Mouse (Mus musculus) spleen, embryonic (tissue): ENCODE measurements around the gene Fcor.

Experiments used
- CTCF ChIA-PET: fragments of 350-600 bp; sonication (Branson Sonifier 250); formaldehyde crosslinking; loops from one replicate; lab custom pipeline; 2022; lab: Charles Lee

Gene Fcor

GRCm38 (mm10) chr8:3676131-3676992, 4.2 kb upstream of the Fcor start, which contains the start of gene Trappc5:
TSS of gene Trappc5 (plus strand) at chr8:3676299.
- CTCF ChIA-PET = no interaction called here

- CTCF ChIA-PET = interaction anchor here (0.5 to 0.7 kb wide), 2 partner anchors 26 to 34 kb away, joined by 8 read pairs; no protein-coding TSS in a partner anchor
Observed at GRCm38 (mm10) chr8:3674671-3675070, 2.5 kb upstream of the Fcor start.

GRCm38 (mm10) chr8:3670388-3670787, 1.8 kb downstream of the Fcor start:
- CTCF ChIA-PET = interaction anchor here (1.0 kb wide), 1 partner anchor 111 kb away, joined by 3 read pairs; no protein-coding TSS in a partner anchor

- CTCF ChIA-PET = no interaction called here
Observed at GRCm38 (mm10) chr8:3665507-3665906, 6.7 kb downstream of the Fcor start, which contains the start of gene Mcemp1. TSS of gene Mcemp1 (plus strand) at chr8:3665754.

- CTCF ChIA-PET = interaction anchor here (0.6 to 1.1 kb wide), 3 partner anchors 32 to 594 kb away, joined by 3 to 4 read pairs (median 4); no protein-coding TSS in a partner anchor
Observed at GRCm38 (mm10) chr8:3664405-3664804, 7.8 kb downstream of the Fcor start.

GRCm38 (mm10) chr8:3660889-3661288, 11.3 kb downstream of the Fcor start:
- CTCF ChIA-PET = no interaction called here

- CTCF ChIA-PET = interaction anchor here (0.5 kb wide), 1 partner anchor 490 kb away, joined by 3 read pairs; no protein-coding TSS in a partner anchor
Observed at GRCm38 (mm10) chr8:3656725-3657381, 15.3 kb downstream of the Fcor start.

- CTCF ChIA-PET = no interaction called here
Observed at GRCm38 (mm10) chr8:3655526-3655925, 16.6 kb downstream of the Fcor start, which contains the start of gene Retn. TSS of gene Retn (plus strand) at chr8:3655770.

GRCm38 (mm10) chr8:3654726-3655508, 17.2 kb downstream of the Fcor start:
- CTCF ChIA-PET = no interaction called here

GRCm38 (mm10) chr8:3652845-3653244, 19.3 kb downstream of the Fcor start:
- CTCF ChIA-PET = interaction anchor here (0.7 kb wide), 1 partner anchor 113 kb away, joined by 3 read pairs; no protein-coding TSS in a partner anchor

GRCm38 (mm10) chr8:3648990-3649389, 23.2 kb downstream of the Fcor start:
- CTCF ChIA-PET = interaction anchor here (0.6 to 0.7 kb wide), 4 partner anchors 11 to 296 kb away, joined by 3 to 10 read pairs (median 6); no protein-coding TSS in a partner anchor

GRCm38 (mm10) chr8:3648268-3648667, 23.9 kb downstream of the Fcor start:
- CTCF ChIA-PET = interaction anchor here (0.6 to 0.7 kb wide), 3 partner anchors 12 to 296 kb away, joined by 4 to 10 read pairs (median 8); no protein-coding TSS in a partner anchor

GRCm38 (mm10) chr8:3647561-3647960, 24.6 kb downstream of the Fcor start:
- CTCF ChIA-PET = no interaction called here

GRCm38 (mm10) chr8:3646824-3647531, 25.2 kb downstream of the Fcor start:
- CTCF ChIA-PET = no interaction called here

GRCm38 (mm10) chr8:3645804-3646203, 26.4 kb downstream of the Fcor start:
- CTCF ChIA-PET = no interaction called here

- CTCF ChIA-PET = interaction anchor here (0.5 kb wide), 2 partner anchors 8 to 33 kb away, joined by 3 to 4 read pairs; no protein-coding TSS in a partner anchor
Observed at GRCm38 (mm10) chr8:3631478-3631875, 40.7 kb downstream of the Fcor start.

GRCm38 (mm10) chr8:3630647-3631477, 41.3 kb downstream of the Fcor start, which contains the start of gene Stxbp2:
TSS of gene Stxbp2 (plus strand) at chr8:3630955.
- CTCF ChIA-PET = interaction anchor here (0.5 to 0.6 kb wide), 2 partner anchors 8 to 976 kb away, joined by 3 read pairs; no protein-coding TSS in a partner anchor

GRCm38 (mm10) chr8:3628014-3628413, 44.1 kb downstream of the Fcor start:
- CTCF ChIA-PET = interaction anchor here (0.5 kb wide), 1 partner anchor 64 kb away, joined by 7 read pairs; no protein-coding TSS in a partner anchor

- CTCF ChIA-PET = no interaction called here
Observed at GRCm38 (mm10) chr8:3626971-3627370, 45.2 kb downstream of the Fcor start.
